Mouse (Mus musculus): Measurements from ENCODE around the gene Agbl4.

The Agbl4 gene

DNA sequence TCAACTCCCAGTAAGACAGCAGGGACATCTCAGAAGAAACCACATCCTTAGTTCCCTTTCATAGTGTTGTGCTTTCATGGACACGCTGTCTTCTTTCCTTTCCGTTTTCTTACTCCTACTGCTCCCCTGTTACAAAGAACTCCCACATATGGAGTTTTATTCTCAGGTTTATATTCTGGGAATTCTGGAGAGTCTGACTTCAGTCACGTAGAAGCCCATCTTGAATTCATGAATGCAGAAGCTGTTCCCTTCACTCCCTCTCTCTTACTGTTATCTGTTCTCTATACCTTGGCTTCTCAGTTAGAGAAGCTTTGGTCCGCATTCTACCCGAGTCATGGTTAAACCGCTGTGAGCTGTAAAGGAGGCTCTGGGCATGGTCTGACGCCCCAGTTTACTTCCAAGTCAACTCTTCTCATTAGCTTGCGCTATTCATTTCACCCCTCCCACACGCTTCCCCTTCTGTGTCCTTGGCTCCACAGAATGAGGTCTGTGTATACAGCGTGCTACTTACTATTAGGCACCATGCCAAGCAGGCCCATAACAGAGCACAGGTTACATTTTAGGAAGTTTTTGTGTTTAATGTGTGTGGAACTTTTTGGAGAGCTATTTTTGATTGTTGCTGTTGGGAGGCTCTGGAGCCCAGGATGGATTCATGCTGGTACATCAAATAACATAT is 1186.2 kb downstream of the Agbl4 start:
- no peak for DNase-seq (ENCODE audit: low spot score)

DNA sequence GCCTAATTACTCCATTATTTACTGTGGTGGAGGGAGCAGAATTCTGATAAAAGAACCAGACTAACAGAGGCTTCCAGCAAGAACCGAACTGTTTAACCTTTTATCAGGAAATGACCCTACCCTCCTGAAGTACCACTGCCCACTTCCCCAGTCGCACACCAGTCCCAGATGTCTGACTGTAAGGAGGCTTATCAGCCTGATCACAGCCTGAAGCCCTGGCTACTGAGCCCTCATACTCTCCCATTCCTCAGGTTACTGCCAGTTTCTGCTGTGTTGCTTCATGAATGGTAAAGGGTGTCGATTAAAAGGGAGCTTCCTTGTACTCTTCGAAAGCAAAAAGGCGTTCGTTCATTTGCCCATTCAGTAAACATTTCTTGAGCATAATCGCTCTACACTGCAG is 1186.8 kb downstream of the Agbl4 start:
- DNase-seq (ENCODE audit: low spot score), result no peak

DNA sequence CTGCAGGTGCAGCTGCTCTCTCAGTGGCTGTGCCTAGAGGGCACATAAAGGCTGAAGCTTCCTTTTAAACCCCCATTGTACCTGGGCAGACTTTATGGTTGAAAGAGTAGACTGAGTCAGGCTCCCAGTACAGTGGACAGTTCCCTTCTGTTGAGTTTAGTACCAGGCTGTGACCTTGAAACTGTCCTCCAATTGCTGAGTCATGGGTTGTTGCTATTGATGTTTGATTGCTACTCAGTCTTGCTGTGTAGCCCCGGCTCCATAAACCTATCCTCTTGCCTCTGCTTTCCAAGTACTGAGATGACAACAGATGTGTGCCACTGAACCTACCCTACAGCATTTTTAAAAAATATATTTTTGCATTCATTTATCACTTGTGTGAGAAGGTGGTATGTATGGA is 1190.8 kb downstream of the Agbl4 start:
- DNase-seq (ENCODE audit: low spot score), result no peak

DNA sequence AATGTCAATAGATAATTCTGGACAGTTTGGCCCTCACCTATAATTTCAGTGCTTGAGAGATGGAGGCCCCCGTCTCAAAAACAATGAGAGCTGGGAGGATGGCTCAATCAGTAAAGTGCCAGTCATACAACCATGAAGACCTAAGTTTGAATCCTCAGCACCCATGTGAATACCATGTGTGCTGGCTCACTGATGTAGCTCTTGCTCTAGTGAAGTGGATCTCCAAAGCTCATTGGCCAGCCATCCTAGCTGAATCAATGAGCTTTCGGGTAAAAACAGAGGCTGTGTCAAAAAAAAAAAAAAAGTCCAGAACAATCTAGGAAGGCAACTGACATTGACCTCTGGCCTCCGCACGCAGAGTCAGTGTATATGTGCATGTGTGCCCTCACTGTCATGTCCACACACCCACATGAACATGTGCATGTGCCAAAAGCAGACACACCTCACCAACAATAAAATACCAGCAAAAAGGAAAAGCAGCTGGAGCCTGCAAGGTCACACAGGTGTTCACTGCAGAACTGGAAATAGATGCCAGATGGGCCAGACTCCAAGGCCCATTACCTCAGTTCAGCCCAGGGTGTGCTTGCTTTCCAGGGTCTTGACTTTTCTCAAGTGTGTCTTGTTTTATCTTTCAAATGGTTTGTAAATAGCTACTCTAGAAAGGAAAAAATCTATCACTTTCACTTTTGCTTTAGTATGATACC is 1192.2 kb downstream of the Agbl4 start:
- DNase-seq (ENCODE audit: low spot score), result no peak

DNA sequence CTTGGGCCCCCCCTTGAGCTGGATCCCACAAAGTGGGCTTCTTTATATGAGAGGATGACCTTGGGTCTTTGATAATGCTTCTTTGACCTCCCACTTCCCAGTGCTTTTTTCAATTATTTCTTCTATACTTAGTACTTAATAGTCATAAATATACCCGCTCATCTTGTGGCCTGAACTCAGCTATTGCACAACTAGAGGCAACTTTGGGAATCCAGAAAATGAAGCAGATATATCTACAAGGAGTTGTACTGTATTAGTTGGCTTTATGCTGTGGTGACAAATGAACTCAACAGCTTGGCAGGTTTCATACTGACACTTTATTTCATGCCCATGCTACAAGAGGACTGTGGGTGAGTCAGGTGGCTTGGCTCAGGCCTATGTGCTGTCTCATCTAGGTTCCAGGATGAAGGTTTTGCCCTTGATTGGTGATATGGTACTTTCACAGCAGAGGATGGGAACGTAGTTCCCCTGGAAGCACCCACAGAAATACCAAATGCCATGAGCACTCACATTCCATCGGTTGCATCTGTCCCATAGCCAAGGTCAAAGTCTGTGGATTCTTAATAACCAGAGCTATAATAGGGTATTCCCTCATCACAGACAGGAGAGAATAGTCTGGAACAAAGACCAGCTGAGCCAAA is 1197.3 kb downstream of the Agbl4 start:
- DNase-seq (ENCODE audit: low spot score), result no peak

DNA sequence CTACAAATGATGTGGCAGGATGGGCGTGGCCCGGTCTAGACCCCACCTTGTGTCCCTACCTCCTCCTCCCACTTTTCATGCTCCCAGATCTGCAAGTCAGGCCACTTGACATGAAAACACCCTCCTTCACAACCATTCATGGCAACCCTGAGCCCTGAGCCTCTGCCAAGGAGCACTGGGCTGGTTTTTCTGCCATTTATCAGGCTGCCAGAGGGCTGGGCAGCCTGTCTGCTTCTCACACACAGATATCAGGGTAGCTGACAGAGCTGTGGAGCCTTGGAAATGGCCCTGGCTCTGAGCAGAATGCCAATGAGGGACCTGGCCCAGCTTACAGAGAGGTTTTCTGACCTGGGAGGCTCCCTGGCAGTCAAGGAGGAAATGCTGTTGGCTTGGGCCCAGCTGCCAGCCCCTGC is 1199.8 kb downstream of the Agbl4 start:
- peak; percentile 21 for DNase-seq (ENCODE audit: low spot score)

DNA sequence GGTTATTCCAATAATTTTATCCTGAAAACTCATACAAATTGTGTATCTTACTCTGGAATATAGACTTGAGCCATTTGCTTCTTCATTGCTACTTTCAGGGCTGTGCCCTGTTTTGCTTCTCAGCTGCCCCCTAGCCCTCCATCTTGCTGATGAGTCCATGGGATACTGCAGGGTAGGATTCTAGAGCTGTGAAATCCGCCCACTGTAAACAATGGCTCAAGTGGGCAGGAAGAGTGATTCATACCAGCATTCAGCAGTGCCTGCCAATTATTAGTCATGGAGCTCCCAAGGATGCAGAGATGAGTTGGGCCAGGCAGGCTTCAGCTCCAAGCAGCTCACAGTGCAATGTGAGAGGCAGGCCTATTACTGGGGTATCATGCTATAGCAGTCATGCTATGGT is 1200.5 kb downstream of the Agbl4 start:
- no peak for DNase-seq (ENCODE audit: low spot score)

DNA sequence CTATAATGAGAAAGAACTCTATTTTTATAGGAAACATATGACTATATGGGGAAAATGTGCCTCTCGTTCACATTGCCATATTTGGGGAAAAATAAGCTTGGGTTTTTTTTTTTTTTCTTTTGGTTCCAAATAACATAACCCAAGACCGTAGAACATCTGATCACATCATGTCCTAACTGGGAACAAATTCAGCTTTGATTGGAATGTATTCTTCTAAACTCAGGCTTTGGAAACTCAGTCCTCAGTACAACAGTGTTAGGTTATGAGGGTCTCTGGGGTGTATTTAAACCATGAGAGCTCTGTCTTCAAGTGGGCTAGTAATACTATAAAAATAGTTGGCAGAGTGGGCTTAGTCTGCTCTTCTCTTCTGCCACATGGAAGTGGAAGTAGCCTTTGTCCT is 1205.7 kb downstream of the Agbl4 start:
- DNase-seq (ENCODE audit: low spot score), result no peak

DNA sequence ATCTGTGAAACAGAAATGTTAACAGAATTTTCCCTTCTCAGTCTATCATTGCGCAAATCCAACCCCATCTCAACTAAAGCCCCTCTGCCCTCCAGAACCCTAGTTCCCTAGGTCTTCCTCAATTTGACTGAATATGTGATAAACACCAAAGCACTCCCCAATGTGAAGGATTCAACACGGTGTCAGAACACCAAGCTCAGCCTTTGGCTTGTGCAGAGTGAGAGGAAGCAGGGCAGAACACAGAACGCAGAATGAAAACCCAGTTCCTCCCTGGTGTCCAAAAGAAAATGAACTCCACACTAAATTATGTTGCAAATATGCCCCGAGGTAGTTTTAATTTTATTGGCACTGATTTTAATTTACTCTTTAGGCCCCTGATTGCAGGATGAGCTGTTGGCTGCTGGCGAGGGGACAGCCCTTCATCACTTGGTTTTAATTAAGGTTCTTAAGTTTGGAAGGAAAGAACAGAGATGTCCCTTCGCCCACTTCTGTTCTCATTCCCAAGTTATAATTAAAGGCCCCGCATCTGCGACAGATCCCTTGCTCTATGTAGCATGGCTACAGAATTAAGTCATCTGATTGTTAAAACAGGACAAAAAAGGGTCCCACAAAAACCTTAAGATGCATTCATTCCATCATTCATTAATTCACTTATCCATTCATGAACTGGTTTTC is 1210.5 kb downstream of the Agbl4 start:
- DNase-seq (ENCODE audit: low spot score), result no peak

DNA sequence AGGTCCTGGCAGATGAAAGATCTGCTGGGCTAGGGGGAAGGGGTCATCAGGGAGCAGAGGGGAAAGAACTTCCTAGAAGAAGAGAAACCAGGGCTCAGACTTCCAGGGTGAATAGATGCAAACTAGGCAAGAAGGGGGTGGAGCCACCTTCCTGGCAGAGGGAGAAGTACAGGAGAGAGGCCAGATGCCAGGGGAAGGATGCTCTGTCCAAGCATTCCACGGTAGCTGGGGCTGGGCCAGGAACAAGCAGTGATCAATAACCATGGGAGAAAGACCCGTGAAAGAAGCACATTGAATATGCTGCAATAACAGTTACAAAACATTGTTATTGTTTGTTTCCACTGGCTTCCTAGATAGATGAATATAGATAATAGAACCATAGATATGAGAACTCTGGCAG is 1224.4 kb downstream of the Agbl4 start:
- no peak for DNase-seq (ENCODE audit: low spot score)

DNA sequence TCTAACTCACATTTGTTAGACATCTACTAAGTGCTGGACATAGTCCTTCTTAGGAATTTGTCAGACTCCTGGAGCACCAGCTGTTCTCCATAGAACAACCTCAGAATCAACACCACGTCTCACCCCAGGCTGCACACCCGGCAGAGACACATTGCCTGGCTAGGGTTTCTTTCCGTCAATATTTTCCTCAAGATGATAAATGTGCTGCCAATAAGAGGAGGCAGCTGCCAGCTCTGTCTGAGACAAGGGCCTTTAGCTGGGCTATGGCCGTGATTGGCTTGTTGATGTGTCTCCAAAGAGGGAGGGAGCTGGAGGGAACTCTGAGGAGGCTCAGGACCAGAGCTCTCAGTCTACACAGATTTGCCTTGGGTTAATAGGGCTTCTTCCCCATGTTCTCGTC is 1227.5 kb downstream of the Agbl4 start:
- no peak for DNase-seq (ENCODE audit: low spot score)

DNA sequence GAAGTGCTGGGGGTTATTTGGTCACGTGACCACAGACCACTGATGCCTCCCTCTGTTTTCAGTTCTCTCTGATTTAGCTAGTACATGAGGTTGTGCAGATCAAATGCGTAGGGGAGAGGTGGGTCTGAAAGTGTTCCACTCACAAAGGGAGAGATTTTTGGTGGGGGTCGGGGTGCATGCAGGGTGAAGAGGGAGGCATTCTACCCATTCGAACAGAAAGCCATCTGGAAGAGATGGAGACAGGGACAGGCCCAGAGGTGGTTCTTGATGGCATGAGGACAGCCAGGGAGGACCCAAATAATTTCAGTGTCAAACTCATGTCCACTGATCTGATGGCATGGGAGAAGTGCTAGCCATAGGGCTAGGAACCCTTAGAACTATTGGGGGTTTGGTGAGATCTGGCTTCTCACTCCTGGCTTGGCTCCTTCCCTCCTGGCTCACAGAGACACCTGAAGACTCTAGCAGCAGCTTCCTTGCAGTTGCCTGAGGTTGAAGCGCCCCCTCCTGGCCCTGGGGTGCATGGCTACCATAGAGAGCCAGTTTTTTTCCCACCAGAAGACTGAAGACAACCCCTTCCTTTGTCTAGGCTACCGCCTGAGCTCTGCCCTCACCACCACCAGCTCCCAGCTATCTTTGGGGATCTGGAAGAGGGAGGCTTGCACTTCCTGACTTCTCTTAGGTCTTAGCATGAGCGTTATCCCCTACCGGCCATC is 1228.8 kb downstream of the Agbl4 start:
- peak; percentile 63 for DNase-seq (ENCODE audit: low spot score)

DNA sequence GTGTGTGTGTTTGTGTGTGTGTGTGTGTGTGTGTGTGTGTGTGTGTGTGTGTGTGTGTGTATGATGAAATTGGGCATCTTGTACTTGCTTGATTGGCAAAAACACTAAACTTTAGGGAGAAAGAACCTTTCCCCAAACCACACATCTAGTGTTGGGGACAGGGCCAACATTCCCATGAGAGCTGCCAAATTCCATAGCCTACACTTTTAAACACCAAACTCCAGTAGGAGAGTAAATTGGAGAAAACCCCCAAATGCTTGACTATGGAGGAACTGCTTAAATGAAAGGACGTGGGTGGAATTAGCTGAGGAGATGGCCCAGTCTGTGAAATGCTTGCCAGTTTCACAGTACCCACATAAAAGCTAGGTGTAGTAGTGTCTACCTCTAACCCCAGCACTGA is 1235.2 kb downstream of the Agbl4 start:
- no peak for DNase-seq (ENCODE audit: low spot score)

DNA sequence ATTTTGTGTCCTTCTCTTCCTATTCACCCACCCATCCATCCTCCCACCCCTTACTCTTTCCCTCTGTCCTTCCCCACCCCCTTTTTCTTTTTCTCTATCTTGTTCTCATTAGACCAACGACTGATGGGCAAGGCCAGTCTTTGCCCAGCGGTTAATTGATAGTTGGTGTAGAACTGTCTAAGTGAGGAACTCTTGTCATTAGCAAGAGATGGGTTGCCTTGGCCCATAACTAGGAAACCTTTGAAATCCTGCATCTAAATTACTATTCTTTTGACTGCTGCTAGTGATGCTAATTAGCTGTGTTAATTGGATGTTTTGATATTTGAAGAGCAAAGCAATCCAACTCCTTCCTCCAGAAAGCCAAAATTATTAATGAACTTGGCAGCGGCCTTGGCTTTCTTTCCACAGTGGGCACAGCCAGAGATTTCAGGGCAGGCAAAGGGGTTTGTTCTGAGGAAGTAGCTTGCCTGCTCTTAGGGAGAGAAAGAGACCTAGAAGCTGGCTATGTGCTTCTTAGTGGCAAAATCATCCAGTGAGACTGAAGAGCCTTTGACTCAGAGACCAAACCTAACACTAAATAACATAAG is 1238.2 kb downstream of the Agbl4 start:
- no peak for DNase-seq (ENCODE audit: low spot score)

DNA sequence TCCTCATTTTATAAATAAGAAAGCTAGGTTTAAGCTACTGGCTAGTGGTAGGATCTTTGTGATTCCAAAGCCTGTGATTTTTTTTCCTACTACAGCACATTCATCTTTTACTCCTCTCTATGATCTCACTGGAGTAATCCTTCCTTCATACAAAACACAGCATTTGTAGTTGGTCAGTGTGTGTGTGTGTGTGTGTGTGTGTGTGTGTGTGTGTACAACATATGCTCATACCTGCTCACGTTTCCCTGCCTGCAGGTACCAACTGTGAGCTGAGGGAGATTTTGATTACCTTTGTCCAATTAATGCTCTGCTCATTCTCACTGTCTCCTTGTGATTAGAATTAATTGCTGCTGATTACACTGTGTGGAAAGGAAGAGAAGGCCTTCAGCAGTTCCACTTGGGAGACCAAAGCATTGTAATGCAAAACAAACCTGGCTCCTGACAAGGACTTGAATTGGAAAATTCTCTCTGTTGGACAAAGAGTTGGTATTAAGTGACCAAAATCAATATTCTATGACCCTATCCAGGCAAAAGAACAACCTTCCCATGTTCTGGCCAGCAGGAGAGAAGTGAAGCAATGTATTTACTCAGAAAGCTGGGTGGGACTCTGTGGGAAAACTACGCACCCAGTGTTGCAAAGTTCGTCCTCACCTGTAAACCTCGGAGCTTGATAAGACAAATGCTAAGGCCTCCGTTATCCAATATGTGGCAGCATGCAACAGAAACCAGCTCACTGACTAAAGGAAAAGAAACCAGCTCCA is 1241.7 kb downstream of the Agbl4 start:
- no peak for DNase-seq (ENCODE audit: low spot score)

DNA sequence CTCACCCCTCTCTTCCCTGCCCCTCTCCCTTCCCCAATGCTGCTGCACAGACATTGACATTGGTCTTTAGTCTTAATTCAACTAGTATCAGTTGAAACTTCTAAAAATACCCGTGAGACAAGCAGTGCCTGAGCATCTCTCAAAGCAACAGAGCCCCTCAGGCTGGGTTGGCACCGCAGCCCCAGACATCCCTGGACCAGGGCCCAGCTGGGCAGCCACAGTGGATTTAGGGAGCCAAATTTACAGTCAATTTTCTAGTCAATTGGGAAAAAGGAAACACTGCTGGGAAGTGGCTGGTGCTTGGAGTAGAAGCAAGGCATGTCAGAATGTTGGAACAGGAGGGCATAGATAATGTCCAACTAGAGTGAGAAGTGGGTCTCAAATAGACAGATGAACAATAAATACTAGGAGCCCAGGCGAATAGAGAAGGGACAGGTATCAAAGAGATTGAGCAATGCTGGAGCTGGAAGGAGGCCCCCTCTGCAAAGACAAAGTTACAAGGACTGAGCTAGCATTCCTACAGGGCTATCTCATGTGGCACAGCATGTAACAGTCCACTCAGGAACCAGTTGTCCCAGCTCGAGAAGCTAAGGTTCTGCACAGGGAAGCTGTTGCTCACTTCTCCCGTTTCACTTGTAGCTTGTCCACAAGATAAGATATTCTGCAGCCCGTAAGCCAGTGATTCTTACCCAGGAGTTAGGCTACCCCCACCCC is 1247.8 kb downstream of the Agbl4 start:
- no peak for DNase-seq (ENCODE audit: low spot score)

DNA sequence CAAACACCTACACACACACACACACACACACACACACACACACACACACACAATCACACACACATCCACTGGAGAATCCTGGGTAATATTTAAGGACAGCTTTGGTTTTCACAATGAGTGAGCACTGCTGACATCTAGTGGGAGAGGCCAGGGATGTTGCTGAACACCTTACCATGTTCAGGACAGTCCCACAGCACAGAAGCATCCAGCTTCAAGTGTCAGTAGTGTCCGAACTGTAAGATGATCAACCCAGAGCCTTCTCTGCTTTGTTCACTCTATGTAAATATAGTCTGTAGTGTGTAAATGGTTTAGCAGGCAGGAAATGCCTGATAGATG is 1248.3 kb downstream of the Agbl4 start:
- no peak for DNase-seq (ENCODE audit: low spot score)

DNA sequence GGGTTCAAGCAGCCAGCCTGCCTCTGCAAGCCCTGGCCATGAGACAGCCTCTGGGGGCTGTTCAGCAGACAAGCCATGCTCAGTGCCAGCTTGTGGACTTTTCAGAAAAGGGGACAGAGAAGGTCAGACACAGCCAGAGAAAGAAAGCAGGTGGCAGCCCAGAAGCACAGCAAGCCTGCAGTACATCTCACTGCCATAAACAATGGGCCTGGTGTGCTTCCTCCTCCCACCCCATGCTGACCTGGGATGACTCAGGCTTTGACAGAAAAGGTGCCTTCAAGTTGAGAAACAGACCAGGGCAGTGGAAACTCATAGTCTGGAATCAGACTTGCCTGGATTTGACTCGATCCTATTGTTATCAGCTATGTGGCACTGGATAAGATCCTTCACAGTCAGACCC is 1256.0 kb downstream of the Agbl4 start:
- no peak for DNase-seq (ENCODE audit: low spot score)

DNA sequence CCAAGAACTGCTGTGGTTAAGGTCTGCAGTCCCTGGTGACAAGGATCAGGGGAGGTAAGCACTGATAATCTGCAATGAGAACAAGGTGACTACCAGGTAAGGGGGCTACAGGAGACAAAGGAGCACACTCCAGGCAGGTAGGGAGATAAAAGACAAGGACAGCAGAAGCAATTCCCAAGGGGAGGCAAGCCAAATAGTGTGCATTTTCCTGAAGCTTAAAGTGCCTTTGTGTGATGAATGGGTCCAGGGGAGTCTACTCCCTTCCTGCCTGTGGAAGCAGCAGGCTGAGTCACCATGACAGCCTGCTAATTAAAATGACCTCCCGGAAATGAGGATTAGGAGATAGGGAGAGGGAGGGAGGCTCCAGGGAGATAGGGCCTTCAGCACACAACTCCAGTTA is 1266.3 kb downstream of the Agbl4 start:
- DNase-seq (ENCODE audit: low spot score), result no peak

DNA sequence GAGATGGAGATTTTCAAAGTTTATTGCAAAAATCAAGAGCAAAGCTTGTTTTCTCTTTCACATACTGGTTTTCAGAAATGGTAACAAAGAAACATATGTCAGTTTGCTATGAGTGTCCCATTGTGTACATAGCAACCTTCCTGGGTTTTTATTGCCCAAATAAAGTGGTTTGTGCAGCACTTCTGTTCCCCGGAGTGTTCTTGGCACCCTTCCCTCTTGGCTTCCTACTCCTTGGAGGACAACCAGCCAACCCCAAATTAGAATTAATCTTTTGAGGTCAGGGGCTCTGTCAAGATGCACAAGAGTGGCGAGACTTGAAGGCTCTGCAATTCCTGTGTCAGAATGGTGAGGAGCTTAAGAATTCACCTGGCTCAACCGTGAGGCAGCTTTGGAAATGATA is 1266.7 kb downstream of the Agbl4 start:
- DNase-seq (ENCODE audit: low spot score), result peak; percentile 51

DNA sequence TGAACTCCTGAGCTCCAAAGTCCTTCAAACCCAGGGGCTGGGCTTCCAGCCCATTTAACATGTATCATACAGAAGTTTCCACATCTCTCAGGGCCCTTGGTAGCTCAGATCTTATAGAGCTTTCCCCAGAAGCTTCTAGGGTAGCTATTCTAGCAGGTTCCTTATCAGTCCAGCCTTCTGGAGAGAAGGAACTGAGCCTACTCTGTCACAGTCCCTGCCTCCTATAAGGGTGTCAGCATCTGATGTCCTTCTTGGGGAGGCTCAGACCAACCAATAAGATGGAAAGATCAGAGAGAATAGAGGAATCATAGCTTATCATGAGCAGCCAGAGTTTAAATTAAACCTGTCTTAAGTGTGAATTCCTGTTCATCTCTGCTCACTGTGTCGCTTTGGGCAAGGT is 1269.3 kb downstream of the Agbl4 start:
- no peak for DNase-seq (ENCODE audit: low spot score)
